In genomic region chr7:63957872-63958640, GRCm38 (mm10) we compare ENCODE assay signal across 13 mouse cellular contexts. TPM values are rescaled to one million over a fixed set of nuclear protein-coding genes. Genes with fewer than 3 reads are reported as not detected.
DNase-seq lines count a peak whose midpoint lies in the region; ATAC-seq and TF ChIP-seq lines count a peak whose summit lies in the region.
"Had no signal": no experiment of that assay in that cellular context is flagged by ENCODE, and none has a peak within 500 bp of the region (broad histone marks: within the 10 kb centered on the region; RNA-seq: fewer than 3 reads in every experiment).

No protein-coding gene starts in this region.

- intact Hi-C loops in gastrocnemius, postnatal 36 days (cut with DNase I) = no loop called here

- no peaks in the 10 kb centered on the region for H3K27me3 ChIP-seq in testis, adult 2 months (ENCODE audit: control insufficient read depth, insufficient read depth, low read length)
- no peaks in the 10 kb centered on the region for H3K27me3 ChIP-seq in midbrain, embryonic 12.5 days
- H3K27me3 ChIP-seq: heart, embryonic 15.5 days; stomach, embryonic 15.5 days had no signal

- H3K9me3 ChIP-seq in midbrain, embryonic 12.5 days = no peaks in the 10 kb centered on the region
- H3K9me3 ChIP-seq: heart, embryonic 15.5 days; stomach, embryonic 15.5 days had no signal

- peak overlapping the region; percentile 39 for H3K9ac ChIP-seq in midbrain, embryonic 12.5 days (replicated peaks)
- H3K9ac ChIP-seq: heart, embryonic 15.5 days; stomach, embryonic 15.5 days had no signal

- TF ChIP-seq CTCF in testis, adult 2 months (IDR thresholded peaks at IDR 0.05; ENCODE audit: control insufficient read depth, insufficient read depth, insufficient replicate concordance, low read depth, low read length) = no peak

- H3K27ac ChIP-seq in testis, adult 2 months (ENCODE audit: control insufficient read depth, insufficient read depth, low read depth, low read length) = peak overlapping the region; percentile 7; the same call in 1 of the 2 replicates
- peak overlapping the region; percentile 97 for H3K27ac ChIP-seq in midbrain, embryonic 12.5 days (replicated peaks)
- H3K27ac ChIP-seq: heart, embryonic 15.5 days; stomach, embryonic 15.5 days had no signal

- H3K4me1 ChIP-seq in testis, adult 2 months (ENCODE audit: control insufficient read depth, insufficient read depth, low read length) = peaks cover 8% of the 10 kb centered on the region
- peaks cover 42% of the 10 kb centered on the region for H3K4me1 ChIP-seq in midbrain, embryonic 12.5 days
- H3K4me1 ChIP-seq: stomach, embryonic 15.5 days had no signal

- no peaks in the 10 kb centered on the region for H3K36me3 ChIP-seq in testis, adult 2 months (ENCODE audit: control insufficient read depth, insufficient read depth, low read length)
- H3K36me3 ChIP-seq in midbrain, embryonic 12.5 days = no peaks in the 10 kb centered on the region
- H3K36me3 ChIP-seq: heart, embryonic 15.5 days; stomach, embryonic 15.5 days had no signal

- H3K4me2 ChIP-seq in midbrain, embryonic 12.5 days (replicated peaks) = peak overlapping the region; percentile 34
- H3K4me2 ChIP-seq: heart, embryonic 15.5 days; stomach, embryonic 15.5 days had no signal

- no peak for TF ChIP-seq POLR2A in testis, adult 2 months (IDR thresholded peaks at IDR 0.05; ENCODE audit: control insufficient read depth, low read depth, low read length)

- DNase-seq in testis, postnatal 10 days (ENCODE audit: low spot score) = no peak
- DNase-seq in frontal cortex, postnatal 10 days (ENCODE audit: low spot score in 2 of 2) = peak; percentile 41 to 68
- DNase-seq in natural killer cell, adult 2 months (ENCODE audit: low spot score in 2 of 2) = no peak
- DNase-seq in gastrocnemius, postnatal 36 days = no peak
- DNase-seq in thymus, postnatal 25 days = no peak
- DNase-seq: kidney, postnatal 25 days had no signal

- WGBS in midbrain, embryonic 12.5 days = 57% methylated on average over 12 of the region's 12 CpGs

- ATAC-seq in midbrain, embryonic 12.5 days (ENCODE audit: low FRiP score, low read depth) = peak; percentile 13; the same call in 1 of the 2 replicates

- H3K4me3 ChIP-seq in testis, adult 2 months (ENCODE audit: control insufficient read depth, low read depth, low read length) = peak overlapping the region; percentile 78
- H3K4me3 ChIP-seq in midbrain, embryonic 12.5 days = no peak overlapping the region
- H3K4me3 ChIP-seq: heart, embryonic 15.5 days; myocyte; stomach, embryonic 15.5 days had no signal

RNA-seq across cellular contexts. Expression of gene Klf13, which starts 19.3 kb away (rescaled TPM):
- 2.8 and 3.8 TPM in 2 replicates for polyA plus RNA-seq in testis, adult 2 months (2012; rRNA removed)
- 30.7 and 31.8 TPM in 2 replicates for polyA plus RNA-seq in midbrain, embryonic 12.5 days (2016; fragmentation: Nextera tagmentation; extraction: Ambion mirVana)
- total RNA-seq in gastrocnemius, postnatal 36 days (2021) = 10 to 100 TPM; 42.3 to 47.7 TPM

RNA-seq across cellular contexts. Expression of gene E030018B13Rik, which starts 41.4 kb away (rescaled TPM):
- 0.11 TPM in 1 of 2 replicates, not detected in the other for polyA plus RNA-seq in testis, adult 2 months (2012; rRNA removed)
- not detected in 2 replicates for polyA plus RNA-seq in midbrain, embryonic 12.5 days (2016; fragmentation: Nextera tagmentation; extraction: Ambion mirVana)
- total RNA-seq in gastrocnemius, postnatal 36 days (2021) = not detected
- total RNA-seq: MEL had no signal
- polyA plus RNA-seq: liver, embryonic 16.5 days had no signal

Comparison
In these comparisons a context has a peak if more than half of its experiments do, and no peak if none do; other contexts are left out.
1. DNase-seq: peak in frontal cortex, postnatal 10 days (2 of 2); none in testis, postnatal 10 days (single experiment), natural killer cell, adult 2 months (0 of 2), gastrocnemius, postnatal 36 days (0 of 2) and thymus, postnatal 25 days (single experiment).